Mouse (Mus musculus): ENCODE results near the gene Smarca4. TPM values are rescaled to one million over a fixed set of nuclear protein-coding genes. Genes with fewer than 3 reads are reported as not detected.
A peak's percentile ranks its signal among the peaks of the same experiment; 100 is the strongest.

Gene Smarca4
- polyA plus RNA-seq, 1 experiment from 2014 or later, result 102 TPM

- no peak overlapping the region for H3K27ac ChIP-seq
- ATAC-seq (ENCODE audit: insufficient number of reproducible peaks, insufficient read depth, low FRiP score, low TSS enrichment, low read depth), result no peak
- H3K36me3 ChIP-seq, result peaks cover 94% of the 10 kb centered on the region
- no peaks in the 10 kb centered on the region for H3K9me3 ChIP-seq
- H3K4me1 ChIP-seq, result no peaks in the 10 kb centered on the region
- no peak overlapping the region for H3K4me3 ChIP-seq
- WGBS, result 92% methylated on average over 14 of the region's 14 CpGs
- H3K9ac ChIP-seq, result no peak overlapping the region
- H3K4me2 ChIP-seq, result no peak overlapping the region
- H3K27me3 ChIP-seq, result no peaks in the 10 kb centered on the region
These were observed 85.1 kb downstream of the Smarca4 start for GRCm38 (mm10) chr9:21701091-21701490.

GRCm38 (mm10) chr9:21703494-21703893 is 87.5 kb downstream of the Smarca4 start:
- Histone ChIP-seq H3K4me2 (no peak overlapping the region), H3K4me3 (no peak overlapping the region), H3K36me3 (peaks cover 98% of the 10 kb centered on the region), H3K9me3 (no peaks in the 10 kb centered on the region; the same call in 1 of the 2 replicates), H3K27me3 (no peaks in the 10 kb centered on the region), H3K9ac (no peak overlapping the region), H3K4me1 (no peaks in the 10 kb centered on the region), H3K27ac (no peak overlapping the region)
- no peak for ATAC-seq (ENCODE audit: insufficient number of reproducible peaks, insufficient read depth, low FRiP score, low TSS enrichment, low read depth)
- WGBS, result 93% methylated on average over 7 of the region's 7 CpGs

DNA sequence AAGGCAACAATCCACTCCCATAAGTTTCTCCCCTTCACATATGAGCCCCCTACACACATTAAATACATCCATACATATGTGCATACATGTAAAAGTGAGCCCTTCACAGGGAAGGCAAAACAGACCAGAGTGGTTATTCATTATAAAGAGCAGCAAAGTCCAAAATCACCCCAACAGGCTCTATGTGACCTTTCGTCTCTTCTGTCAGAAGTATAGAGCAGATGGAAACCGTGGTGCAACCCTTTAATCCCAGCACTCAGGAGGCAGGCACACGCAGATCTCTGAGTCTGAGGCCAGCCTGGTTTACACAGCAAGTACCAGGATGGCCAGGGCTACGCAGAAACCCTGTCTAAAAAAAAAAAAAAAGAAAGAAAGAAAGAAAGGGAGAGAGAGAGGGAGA is 90.1 kb downstream of the Smarca4 start:
- peaks cover 86% of the 10 kb centered on the region for H3K36me3 ChIP-seq
- H3K4me3 ChIP-seq, result no peak overlapping the region
- no peaks in the 10 kb centered on the region for H3K27me3 ChIP-seq
- ATAC-seq (ENCODE audit: insufficient number of reproducible peaks, insufficient read depth, low FRiP score, low TSS enrichment, low read depth), result no peak
- no peaks in the 10 kb centered on the region; the same call in 1 of the 2 replicates for H3K9me3 ChIP-seq
- no peak overlapping the region for H3K9ac ChIP-seq
- 84% methylated on average over 4 of the region's 4 CpGs for WGBS
- H3K4me1 ChIP-seq, result no peaks in the 10 kb centered on the region
- H3K27ac ChIP-seq, result no peak overlapping the region
- H3K4me2 ChIP-seq, result no peak overlapping the region

GRCm38 (mm10) chr9:21706586-21707265 is 90.8 kb downstream of the Smarca4 start:
- Histone ChIP-seq H3K4me2 (no peak overlapping the region), H3K9me3 (no peaks in the 10 kb centered on the region; the same call in 1 of the 2 replicates), H3K27me3 (no peaks in the 10 kb centered on the region), H3K4me1 (no peaks in the 10 kb centered on the region), H3K27ac (no peak overlapping the region), H3K36me3 (peaks cover 79% of the 10 kb centered on the region), H3K9ac (no peak overlapping the region), H3K4me3 (no peak overlapping the region)
- WGBS, result 91% methylated on average over 8 of the region's 8 CpGs
- ATAC-seq (ENCODE audit: insufficient number of reproducible peaks, insufficient read depth, low FRiP score, low TSS enrichment, low read depth), result no peak

GRCm38 (mm10) chr9:21709340-21709739 is 93.4 kb downstream of the Smarca4 start:
- Histone ChIP-seq H3K27ac (no peak overlapping the region), H3K4me3 (no peak overlapping the region), H3K4me1 (no peaks in the 10 kb centered on the region), H3K9me3 (no peaks in the 10 kb centered on the region; the same call in 1 of the 2 replicates), H3K27me3 (no peaks in the 10 kb centered on the region), H3K9ac (no peak overlapping the region), H3K4me2 (no peak overlapping the region), H3K36me3 (peaks cover 53% of the 10 kb centered on the region)
- 92% methylated on average over 3 of the region's 3 CpGs for WGBS
- ATAC-seq (ENCODE audit: insufficient number of reproducible peaks, insufficient read depth, low FRiP score, low TSS enrichment, low read depth), result no peak

GRCm38 (mm10) chr9:21715298-21715697 is 99.3 kb downstream of the Smarca4 start:
- Histone ChIP-seq H3K4me2 (no peak overlapping the region), H3K27ac (no peak overlapping the region), H3K36me3 (no peaks in the 10 kb centered on the region), H3K4me1 (0 out of 2 replicates have a peak, but pooled peaks cover 2% of the 10 kb centered on the region), H3K9ac (no peak overlapping the region), H3K27me3 (no peaks in the 10 kb centered on the region), H3K4me3 (no peak overlapping the region), H3K9me3 (no peaks in the 10 kb centered on the region)
- WGBS, result 57% methylated on average over 4 of the region's 4 CpGs
- ATAC-seq (ENCODE audit: insufficient number of reproducible peaks, insufficient read depth, low FRiP score, low TSS enrichment, low read depth), result no peak

GRCm38 (mm10) chr9:21717015-21717414 is 101.0 kb downstream of the Smarca4 start:
- WGBS, result 88% methylated on average over 2 of the region's 2 CpGs
- H3K27me3 ChIP-seq, result no peaks in the 10 kb centered on the region
- H3K27ac ChIP-seq, result no peak overlapping the region
- ATAC-seq (ENCODE audit: insufficient number of reproducible peaks, insufficient read depth, low FRiP score, low TSS enrichment, low read depth), result no peak
- no peak overlapping the region for H3K4me3 ChIP-seq
- 0 out of 2 replicates have a peak, but pooled peaks cover 2% of the 10 kb centered on the region for H3K4me1 ChIP-seq
- H3K9me3 ChIP-seq, result no peaks in the 10 kb centered on the region
- H3K9ac ChIP-seq, result no peak overlapping the region
- no peak overlapping the region for H3K4me2 ChIP-seq
- no peaks in the 10 kb centered on the region for H3K36me3 ChIP-seq

- 71% methylated on average over 2 of the region's 2 CpGs for WGBS
- Histone ChIP-seq H3K4me1 (peaks cover 19% of the 10 kb centered on the region), H3K9me3 (no peaks in the 10 kb centered on the region), H3K4me3 (no peak overlapping the region), H3K27ac (no peak overlapping the region), H3K27me3 (no peaks in the 10 kb centered on the region), H3K9ac (no peak overlapping the region), H3K4me2 (no peak overlapping the region), H3K36me3 (peaks cover 10% of the 10 kb centered on the region; the same call in 1 of the 2 replicates)
- ATAC-seq (ENCODE audit: insufficient number of reproducible peaks, insufficient read depth, low FRiP score, low TSS enrichment, low read depth), result no peak
These were observed 105.1 kb downstream of the Smarca4 start for GRCm38 (mm10) chr9:21721036-21721435.

DNA sequence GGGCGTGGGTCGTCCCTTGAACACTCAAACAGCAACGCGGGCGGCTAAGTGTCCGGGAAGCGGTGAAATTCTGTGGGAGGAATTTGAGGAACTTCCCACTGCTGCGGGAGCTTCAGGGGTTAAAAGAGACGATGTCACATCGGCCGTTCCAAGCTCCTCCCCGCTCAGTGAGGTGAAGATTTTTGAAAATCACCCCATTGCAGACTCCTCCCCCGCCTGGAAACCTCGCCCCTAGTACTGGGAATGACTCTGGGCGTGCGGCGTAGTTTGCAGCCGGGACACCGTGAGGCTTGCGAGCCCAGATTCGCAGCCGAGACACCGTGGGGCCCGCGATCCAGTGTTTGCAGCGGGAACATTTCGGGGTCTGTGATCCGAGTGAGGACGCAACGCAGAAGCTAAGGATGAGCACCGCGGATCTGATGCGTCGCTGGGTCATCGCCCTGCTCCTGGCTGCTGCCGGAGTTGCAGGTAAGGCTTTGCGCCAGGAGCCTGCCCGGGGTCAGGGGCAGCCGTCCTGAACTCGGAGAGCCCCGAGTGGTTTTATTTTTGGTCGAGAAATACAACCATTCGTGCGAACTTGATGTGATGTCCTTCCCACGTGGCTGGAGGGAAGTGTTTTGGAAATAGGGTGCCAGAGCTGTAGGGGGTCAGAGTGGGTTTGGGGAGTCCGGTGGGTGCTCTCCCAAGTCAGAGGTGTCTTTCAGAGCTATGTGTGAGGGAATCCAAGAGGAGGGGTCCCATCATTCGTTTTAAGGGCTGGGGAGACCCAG is 107.6 kb downstream of the Smarca4 start, which contains the start of gene Ldlr:
Ldlr (plus strand) TSS at position 107 of the 770 bp plus-strand sequence.
- WGBS, result under 1% methylated on average over 47 of the region's 47 CpGs
- H3K27me3 ChIP-seq, result no peaks in the 10 kb centered on the region
- H3K27ac ChIP-seq, result peak within 1 kb of the TSS; percentile 97
- H3K9me3 ChIP-seq, result no peaks in the 10 kb centered on the region
- ATAC-seq (ENCODE audit: insufficient number of reproducible peaks, insufficient read depth, low FRiP score, low TSS enrichment, low read depth), result peak; percentile 70
- H3K9ac ChIP-seq, result peak within 1 kb of the TSS; percentile 81
- H3K4me1 ChIP-seq, result peaks cover 29% of the 10 kb centered on the region
- H3K36me3 ChIP-seq, result peaks cover 28% of the 10 kb centered on the region
- peak within 1 kb of the TSS; percentile 81 for H3K4me2 ChIP-seq
- peak within 1 kb of the TSS; percentile 74 for H3K4me3 ChIP-seq

GRCm38 (mm10) chr9:21724147-21724536 is 108.2 kb downstream of the Smarca4 start:
- H3K27ac ChIP-seq, result peak overlapping the region; percentile 97
- ATAC-seq (ENCODE audit: insufficient number of reproducible peaks, insufficient read depth, low FRiP score, low TSS enrichment, low read depth), result peak; percentile 94
- H3K36me3 ChIP-seq, result peaks cover 33% of the 10 kb centered on the region
- peak overlapping the region; percentile 74 for H3K4me3 ChIP-seq
- peaks cover 33% of the 10 kb centered on the region for H3K4me1 ChIP-seq
- WGBS, result under 1% methylated on average over 18 of the region's 18 CpGs
- H3K27me3 ChIP-seq, result no peaks in the 10 kb centered on the region
- peak overlapping the region; percentile 81 for H3K4me2 ChIP-seq
- peak overlapping the region; percentile 81 for H3K9ac ChIP-seq
- no peaks in the 10 kb centered on the region for H3K9me3 ChIP-seq

GRCm38 (mm10) chr9:21725224-21726121 is 109.5 kb downstream of the Smarca4 start:
- Histone ChIP-seq H3K4me2 (peak overlapping the region; percentile 81), H3K9me3 (no peaks in the 10 kb centered on the region), H3K4me1 (peaks cover 36% of the 10 kb centered on the region), H3K27me3 (no peaks in the 10 kb centered on the region), H3K9ac (peak overlapping the region; percentile 81; the same call in 1 of the 2 replicates), H3K27ac (peak overlapping the region; percentile 97; the same call in 1 of the 2 replicates), H3K4me3 (peak overlapping the region; percentile 74), H3K36me3 (peaks cover 40% of the 10 kb centered on the region)
- no peak for ATAC-seq (ENCODE audit: insufficient number of reproducible peaks, insufficient read depth, low FRiP score, low TSS enrichment, low read depth)
- WGBS, result 84% methylated on average over 23 of the region's 23 CpGs

Measured in embryonic facial prominence, embryonic 13.5 days (tissue).